Mouse (Mus musculus) kidney, postnatal 0 days (tissue): ENCODE measurements around the gene Zic2. TPM values are rescaled to one million over a fixed set of nuclear protein-coding genes. Genes with fewer than 3 reads are reported as not detected.

Experiments
- ATAC-seq: fragments of 200-750 bp; cut with Nextera tagmentation; replicated peaks from 2 replicates; pipeline ENCODE4 v1.8.0; 2017; ENCODE audit warnings: low read depth, moderate number of reproducible peaks, moderate TSS enrichment, moderate library complexity; ENCODE audit not compliant: low FRiP score
- DNase-seq: peaks from one replicate; pipeline ENCODE4 v3.0.0-alpha.2; 2016; ENCODE audit warnings: low spot score
- H3K27ac ChIP-seq: fragments of 300-500 bp; sonication (generic); 2 replicates; pipeline ENCODE4 v1.5.1; 2014; ENCODE audit warnings: mild to moderate bottlenecking
- H3K27me3 ChIP-seq: fragments of 300-500 bp; sonication (generic); 2 replicates; pipeline ENCODE4 v1.6.1; 2014; ENCODE audit warnings: low read length, mixed read lengths; ENCODE audit not compliant: insufficient read depth
- H3K36me3 ChIP-seq: fragments of 300-500 bp; sonication (generic); 2 replicates; pipeline ENCODE4 v1.6.1; 2014; ENCODE audit warnings: low read length, mixed read lengths; ENCODE audit not compliant: insufficient read depth
- H3K4me1 ChIP-seq: fragments of 300-500 bp; sonication (generic); replicated peaks from 2 replicates; pipeline ENCODE4 v1.6.1; 2014; ENCODE audit warnings: antibody characterized with exemption, low read length, mixed read lengths; ENCODE audit not compliant: insufficient read depth
- H3K4me2 ChIP-seq: fragments of 300-500 bp; sonication (generic); 2 replicates; pipeline ENCODE4 v1.6.1; 2014; ENCODE audit warnings: mild to moderate bottlenecking, low read length, moderate library complexity, mixed read lengths
- H3K4me3 ChIP-seq: fragments of 300-500 bp; sonication (generic); replicated peaks from 2 replicates; pipeline ENCODE4 v1.5.1; 2014; ENCODE audit warnings: low read depth, low read length
- H3K9ac ChIP-seq: fragments of 300-500 bp; sonication (generic); 2 replicates; pipeline ENCODE4 v1.6.1; 2014; ENCODE audit warnings: low read depth, low read length
- H3K9me3 ChIP-seq: fragments of 300-500 bp; sonication (generic); replicated peaks from 2 replicates; pipeline ENCODE4 v1.6.1; 2016; ENCODE audit warnings: low read length, inconsistent platforms, mixed read lengths
- CTCF ChIP-seq: IDR thresholded peaks from 2 replicates; pipeline ENCODE4 v1.5.1; 2016; ENCODE audit warnings: antibody characterized with exemption, low read depth, mild to moderate bottlenecking, moderate library complexity
- WGBS: fragments of 180-500 bp; shearing (Covaris S2); extraction: QIAGEN DNeasy Blood & Tissue Kit; methylation state at CpG from one replicate; pipeline ENCODE4 v1.1.7; 2014; 5-methylcytosine and 5-hydroxymethylcytosine counted together
- polyA plus RNA-seq: library from polyadenylated mRNA; unstranded; fragments of >200 nt; fragmentation: Nextera tagmentation; extraction: Ambion mirVana; gene quantifications from 2 replicates; pipeline ENCODE4 v1.2.1, GENCODE M21; 2015

Gene Zic2
- polyA plus RNA-seq, 1 experiment from 2014 or later: not detected

DNA sequence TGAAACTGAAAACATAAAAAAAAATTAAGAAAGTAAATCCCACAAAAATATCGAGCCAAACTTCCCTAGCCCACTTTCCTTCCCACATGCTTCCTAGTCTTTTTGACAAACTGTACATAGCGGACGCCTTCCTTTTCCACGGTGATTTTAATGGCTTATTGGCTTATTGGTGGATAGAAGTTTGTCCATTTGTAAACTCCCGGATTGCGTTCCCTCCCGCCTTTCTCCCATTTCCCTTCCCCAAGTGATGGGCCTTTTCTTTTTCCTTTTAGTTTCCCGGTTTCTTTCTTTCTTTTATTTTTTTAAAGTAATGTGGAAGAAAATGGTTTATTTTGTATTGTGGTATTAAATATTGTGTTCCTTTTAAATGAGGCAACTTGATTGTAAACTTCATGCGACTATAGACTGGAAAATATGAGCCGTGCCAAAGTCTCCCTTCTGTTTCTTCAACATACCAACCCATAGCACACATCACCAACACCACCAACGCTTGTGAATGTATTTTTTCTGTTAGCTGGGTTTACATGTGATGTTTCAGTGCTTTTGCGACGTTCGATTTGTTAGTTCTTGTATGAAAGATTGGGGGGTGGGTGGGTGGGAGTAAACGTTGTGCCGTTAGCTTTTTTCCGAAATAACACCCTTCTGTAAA is 4.3 kb downstream of the Zic2 start:
- no peaks in the 10 kb centered on the region for H3K36me3 ChIP-seq
- H3K4me1 ChIP-seq: peaks cover 13% of the 10 kb centered on the region; the same call in 1 of the 2 replicates
- H3K4me3 ChIP-seq: no peak overlapping the region
- 20% methylated on average over 17 of the region's 17 CpGs for WGBS
- no peak for TF ChIP-seq CTCF
- H3K9me3 ChIP-seq: no peaks in the 10 kb centered on the region
- peaks cover 96% of the 10 kb centered on the region for H3K27me3 ChIP-seq
- H3K4me2 ChIP-seq: no peak overlapping the region
- no peak overlapping the region for H3K27ac ChIP-seq
- ATAC-seq: no peak
- DNase-seq: no peak
- H3K9ac ChIP-seq: no peak overlapping the region

DNA sequence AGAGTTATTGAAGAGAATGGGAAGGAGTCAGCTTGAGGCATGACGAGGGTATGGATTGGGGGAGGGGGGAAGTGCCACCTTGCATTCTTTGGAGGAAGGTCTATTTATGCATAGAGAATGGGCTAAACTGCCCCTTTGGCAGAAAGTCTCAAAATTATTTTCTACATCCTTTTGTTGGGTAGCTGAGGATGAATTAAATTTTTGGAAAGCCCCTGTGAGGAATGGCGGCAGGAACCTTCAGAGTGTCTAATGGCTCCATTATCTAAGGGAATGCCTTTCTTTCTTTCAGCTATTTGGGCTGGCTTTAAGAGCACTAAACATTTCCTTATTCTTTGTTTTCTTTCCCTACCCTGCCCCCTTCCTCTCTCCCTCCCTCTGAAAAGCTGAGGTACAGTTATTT is 5.1 kb downstream of the Zic2 start:
- Histone ChIP-seq H3K27ac (no peak overlapping the region), H3K4me1 (0 out of 2 replicates have a peak, but pooled peaks cover 7% of the 10 kb centered on the region), H3K9ac (no peak overlapping the region), H3K4me2 (no peak overlapping the region), H3K4me3 (no peak overlapping the region), H3K27me3 (peaks cover 91% of the 10 kb centered on the region), H3K9me3 (no peaks in the 10 kb centered on the region), H3K36me3 (no peaks in the 10 kb centered on the region)
- ATAC-seq: no peak
- WGBS: 4% methylated on average over 2 of the region's 2 CpGs
- no peak for TF ChIP-seq CTCF
- DNase-seq: no peak

DNA sequence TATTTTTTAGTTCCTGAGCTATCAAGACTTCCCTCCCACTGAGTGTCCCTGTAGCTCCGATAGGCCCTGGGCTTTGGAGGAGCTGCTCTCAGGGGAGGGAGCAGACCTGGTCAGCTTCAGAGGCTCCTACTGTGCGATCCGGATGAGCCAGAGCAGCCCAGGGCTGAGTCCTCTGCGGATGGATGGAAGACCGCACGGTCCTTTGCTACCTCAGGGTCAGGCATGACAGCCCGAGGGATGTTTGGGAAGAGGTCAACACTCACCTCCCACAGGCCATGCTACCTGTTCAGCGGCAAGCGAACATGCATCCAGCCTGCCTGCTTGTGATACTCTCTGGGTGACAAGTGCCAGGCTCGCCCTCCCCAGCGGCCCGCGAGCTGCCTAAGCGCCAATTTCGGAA is 5.9 kb downstream of the Zic2 start:
- Histone ChIP-seq H3K36me3 (no peaks in the 10 kb centered on the region), H3K4me3 (no peak overlapping the region), H3K9ac (no peak overlapping the region), H3K9me3 (no peaks in the 10 kb centered on the region), H3K27me3 (peaks cover 87% of the 10 kb centered on the region), H3K4me2 (no peak overlapping the region), H3K4me1 (no peaks in the 10 kb centered on the region), H3K27ac (no peak overlapping the region)
- DNase-seq: no peak
- no peak for TF ChIP-seq CTCF
- 1% methylated on average over 15 of the region's 15 CpGs for WGBS
- no peak for ATAC-seq

DNA sequence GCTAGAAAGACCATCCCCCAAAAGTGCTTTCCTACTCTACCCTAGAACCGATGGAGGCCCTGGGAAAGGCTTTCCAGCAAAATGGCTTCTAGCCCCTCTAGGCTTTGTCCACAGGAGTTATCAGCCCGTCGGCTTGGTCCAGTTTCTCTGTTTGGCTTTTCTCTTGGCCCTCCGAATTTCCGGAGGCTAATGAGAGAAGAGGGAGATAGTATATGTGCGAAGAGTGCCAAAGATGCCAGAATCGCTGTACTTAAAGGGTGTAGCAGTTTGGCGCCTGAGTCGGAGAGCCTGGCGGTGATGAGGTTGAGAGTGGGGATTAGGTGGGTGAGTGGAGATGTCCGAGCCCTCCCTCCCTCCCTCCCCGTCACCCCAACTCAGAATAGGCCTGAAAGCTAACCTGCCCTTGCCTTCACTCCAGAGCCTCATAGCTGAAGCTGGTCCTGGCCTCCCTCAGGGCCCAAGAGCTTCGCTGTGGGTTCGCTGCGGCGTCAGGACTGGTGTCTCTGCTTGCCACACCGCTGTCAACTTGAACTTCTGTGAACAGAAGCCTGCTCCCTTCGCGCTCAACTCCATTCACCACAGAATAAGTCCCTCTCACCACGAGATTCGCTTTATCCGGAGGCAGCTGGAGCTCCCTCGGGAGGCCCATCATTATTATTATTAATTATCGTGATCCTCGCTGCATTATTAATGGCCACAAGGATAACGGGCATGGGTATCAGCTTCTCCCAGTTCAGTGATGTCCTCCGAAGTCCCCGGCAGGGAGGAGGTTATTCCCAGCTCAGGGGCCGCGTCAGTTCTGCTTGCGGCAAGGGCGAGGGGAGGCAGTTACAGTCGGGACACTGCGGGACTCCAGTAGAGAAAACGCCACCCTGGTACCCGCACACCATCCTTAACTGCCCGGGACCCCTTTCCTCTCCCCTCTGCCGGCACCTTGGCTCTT is 7.1 kb downstream of the Zic2 start:
- Histone ChIP-seq H3K4me2 (no peak overlapping the region), H3K4me1 (no peaks in the 10 kb centered on the region), H3K36me3 (no peaks in the 10 kb centered on the region), H3K4me3 (no peak overlapping the region), H3K9me3 (no peaks in the 10 kb centered on the region), H3K27me3 (peaks cover 86% of the 10 kb centered on the region), H3K27ac (no peak overlapping the region), H3K9ac (no peak overlapping the region)
- TF ChIP-seq CTCF: no peak
- DNase-seq (no peak), ATAC-seq (no peak)
- WGBS: 1% methylated on average over 38 of the region's 38 CpGs

DNA sequence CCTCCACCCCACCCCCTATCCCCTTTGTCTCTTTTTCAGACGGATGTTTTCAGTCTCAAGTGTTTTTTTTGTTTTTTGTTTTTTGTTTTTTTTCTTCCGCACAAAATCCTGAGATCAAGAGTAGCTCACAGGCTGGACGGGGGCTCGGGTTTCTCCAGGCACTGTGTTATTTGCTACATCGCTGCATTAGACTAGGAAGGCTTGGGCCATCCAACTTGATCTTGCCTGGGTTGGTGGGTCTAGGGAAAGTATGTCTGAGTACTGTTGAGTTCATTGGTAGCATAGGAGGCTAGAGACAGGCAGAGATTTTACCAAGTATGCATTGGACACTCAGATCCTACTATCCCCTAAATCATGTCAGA is 7.8 kb downstream of the Zic2 start:
- TF ChIP-seq CTCF: no peak
- H3K27me3 ChIP-seq: peaks cover 85% of the 10 kb centered on the region
- H3K4me3 ChIP-seq: no peak overlapping the region
- no peak overlapping the region for H3K9ac ChIP-seq
- DNase-seq (no peak), ATAC-seq (no peak)
- H3K4me2 ChIP-seq: no peak overlapping the region
- no peaks in the 10 kb centered on the region for H3K9me3 ChIP-seq
- no peaks in the 10 kb centered on the region for H3K36me3 ChIP-seq
- 3% methylated on average over 5 of the region's 5 CpGs for WGBS
- no peak overlapping the region for H3K27ac ChIP-seq
- no peaks in the 10 kb centered on the region for H3K4me1 ChIP-seq

DNA sequence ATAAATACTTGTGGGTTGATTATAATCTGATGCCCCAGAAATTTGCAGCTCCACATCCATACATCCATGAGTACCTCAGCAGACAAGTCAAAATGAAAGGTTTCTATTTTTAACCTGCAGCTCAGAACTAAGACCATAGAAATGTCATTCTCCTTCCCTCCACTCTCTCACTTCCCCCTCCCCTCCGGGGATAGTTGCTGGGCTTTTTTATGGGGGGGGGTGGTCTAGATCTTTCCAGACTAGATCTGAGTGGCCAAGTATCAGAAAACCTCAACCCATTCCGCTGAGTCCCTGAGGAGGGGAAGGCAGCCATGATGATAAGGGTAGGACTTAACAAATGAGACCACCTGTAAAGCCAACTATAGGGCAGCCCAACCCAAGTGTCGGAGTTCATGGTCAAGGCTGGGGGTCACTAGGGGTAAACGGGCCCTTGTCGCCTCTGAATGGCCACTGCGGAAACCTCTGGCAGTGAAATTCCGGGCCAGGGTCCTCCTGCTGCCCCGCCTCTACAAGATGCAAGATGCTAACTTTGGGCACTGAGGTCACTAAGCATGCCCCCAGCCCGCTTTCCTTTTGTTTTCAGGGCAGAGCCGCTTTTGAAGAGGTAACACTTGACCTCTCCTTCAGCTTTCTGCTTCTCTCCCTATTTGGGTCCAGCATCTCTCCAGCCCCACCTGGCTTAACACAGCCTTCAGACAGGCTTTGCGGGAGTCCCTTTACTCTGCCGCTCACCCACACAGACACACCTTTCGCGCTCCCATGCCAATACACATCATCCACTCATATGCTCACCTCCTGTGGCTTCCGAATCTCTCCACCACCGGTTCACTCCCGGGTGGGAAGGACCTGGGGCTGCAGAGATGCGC is 8.6 kb downstream of the Zic2 start:
- Histone ChIP-seq H3K4me2 (no peak overlapping the region), H3K4me3 (no peak overlapping the region), H3K4me1 (no peaks in the 10 kb centered on the region), H3K27ac (no peak overlapping the region), H3K36me3 (no peaks in the 10 kb centered on the region), H3K9ac (no peak overlapping the region), H3K27me3 (peaks cover 79% of the 10 kb centered on the region), H3K9me3 (no peaks in the 10 kb centered on the region)
- DNase-seq (no peak), ATAC-seq (no peak)
- no peak for TF ChIP-seq CTCF
- WGBS: 4% methylated on average over 18 of the region's 18 CpGs
